Mouse (Mus musculus) cerebellum, postnatal 25 days (tissue): ENCODE measurements around the gene Lcn9.
A peak's percentile ranks its signal among the peaks of the same experiment; 100 is the strongest.
"Not testable (repeated sequence)": the region's sequence is repeated elsewhere in the genome, so short reads cannot be mapped to it uniquely, and the experiment has no call there.

Experiments
- DNase-seq, 2 experiments: peaks; one replicate each; pipeline ENCODE4 v3.0.0; 2021; ENCODE audit warnings: mixed read lengths in 2 of 2

The Lcn9 gene

DNA sequence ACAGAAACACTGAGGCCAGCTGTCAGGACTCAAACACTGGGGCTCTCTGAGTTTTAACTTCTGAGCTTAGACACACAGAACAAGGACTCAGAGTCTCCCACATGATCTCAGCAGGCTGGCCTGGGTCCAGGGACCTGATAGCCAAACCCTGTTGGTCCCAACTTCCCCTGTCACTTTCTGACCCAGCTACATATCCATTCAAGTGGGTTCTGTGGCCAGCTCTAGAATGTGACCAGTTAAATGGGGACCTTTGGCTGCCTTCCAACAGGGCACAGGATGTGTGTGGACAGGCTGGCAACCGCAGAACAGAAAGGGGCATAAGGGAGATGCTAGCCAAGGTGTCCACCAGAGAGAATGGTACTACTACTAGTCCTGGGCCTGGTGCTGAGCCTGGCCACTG, at the start of gene Lcn9:
Gene Lcn9, plus strand, starts transcription at position 348 of the 400 bp plus-strand sequence.
- peak in 1 of 2 experiments; percentile 38 for DNase-seq

DNA sequence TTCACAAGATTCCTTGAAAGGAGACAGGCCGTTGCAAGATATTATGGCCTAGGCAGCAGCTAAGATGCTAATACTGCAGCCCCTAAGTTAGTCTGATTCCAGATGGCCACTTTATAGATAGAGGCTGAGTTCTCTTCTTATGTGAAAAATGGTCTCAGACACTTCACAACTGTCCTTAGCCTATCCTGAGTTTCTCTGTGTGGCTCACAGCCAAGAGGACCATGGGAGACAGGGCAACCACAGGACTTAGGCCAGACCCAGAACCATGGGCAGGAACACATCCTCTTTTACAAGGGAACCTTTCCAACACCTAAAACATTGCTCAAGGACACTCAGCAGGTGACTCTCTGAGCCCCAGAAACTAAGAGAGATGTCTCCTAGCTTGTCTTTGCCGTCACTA, 49.4 kb upstream of the Lcn9 start:
- DNase-seq: peak; percentile 27 to 46

DNA sequence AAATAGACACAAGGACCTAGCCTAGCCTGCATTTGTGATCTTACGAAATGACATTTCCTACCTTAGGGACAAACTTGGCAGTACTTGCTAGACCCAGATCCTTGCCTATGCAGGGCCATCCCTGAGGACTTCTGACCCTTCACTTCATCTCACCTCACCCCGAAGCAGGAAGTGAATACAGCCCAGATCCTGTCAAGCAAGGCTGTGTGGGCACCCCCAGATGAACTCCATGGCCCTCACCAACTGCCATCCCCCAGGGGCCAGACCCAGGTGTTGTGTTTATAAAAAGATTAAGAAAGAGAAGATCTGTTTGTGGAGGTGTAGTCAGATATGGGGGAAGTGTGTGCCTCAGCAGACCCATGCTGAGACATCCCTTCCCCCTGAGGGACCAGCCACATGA, 48.3 kb upstream of the Lcn9 start:
- no peak for DNase-seq

DNA sequence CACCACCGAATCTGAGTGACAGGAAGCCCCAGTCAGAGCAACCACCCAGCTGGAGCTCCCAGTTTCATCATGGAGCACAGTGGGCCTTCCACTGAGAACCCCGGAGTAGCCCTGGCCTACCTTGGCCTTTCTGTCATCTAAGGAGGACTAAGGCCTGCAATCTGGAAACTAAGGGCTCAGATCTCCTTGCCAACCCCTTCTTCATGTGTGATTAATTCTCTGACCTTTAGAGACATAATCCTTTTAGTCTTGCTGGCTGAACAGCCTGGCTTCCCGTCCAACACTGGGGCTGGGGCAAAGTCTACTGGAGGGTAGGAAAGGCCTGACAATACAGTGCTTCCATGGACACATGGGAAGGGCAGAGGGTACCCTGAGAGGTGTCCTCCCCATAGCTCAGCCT, 47.0 kb upstream of the Lcn9 start:
- DNase-seq: peak in 1 of 2 experiments; percentile 19

DNA sequence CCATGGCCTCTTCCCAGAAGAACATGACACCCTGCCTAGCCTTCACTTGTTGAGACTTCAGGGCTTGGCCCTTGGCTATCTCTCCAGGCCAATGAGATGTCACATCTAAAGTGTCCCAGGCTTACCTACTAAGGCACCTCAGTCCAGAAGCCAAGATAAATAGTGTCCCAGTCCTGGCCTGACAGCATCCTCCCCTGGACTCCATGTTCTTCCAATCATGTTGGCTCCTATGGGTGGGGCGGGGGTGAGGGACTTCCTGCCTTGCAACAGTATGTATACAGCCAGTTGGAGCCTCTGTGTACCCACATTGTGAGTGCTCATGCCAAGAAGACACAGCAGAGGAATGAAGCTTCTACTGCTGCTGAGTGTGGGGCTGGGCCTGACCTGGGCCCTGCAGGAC, 46.2 kb upstream of the Lcn9 start, which contains the start of gene Lcn11:
Gene Lcn11, plus strand, starts transcription at position 301 of the 400 bp plus-strand sequence.
- DNase-seq: no peak

DNA sequence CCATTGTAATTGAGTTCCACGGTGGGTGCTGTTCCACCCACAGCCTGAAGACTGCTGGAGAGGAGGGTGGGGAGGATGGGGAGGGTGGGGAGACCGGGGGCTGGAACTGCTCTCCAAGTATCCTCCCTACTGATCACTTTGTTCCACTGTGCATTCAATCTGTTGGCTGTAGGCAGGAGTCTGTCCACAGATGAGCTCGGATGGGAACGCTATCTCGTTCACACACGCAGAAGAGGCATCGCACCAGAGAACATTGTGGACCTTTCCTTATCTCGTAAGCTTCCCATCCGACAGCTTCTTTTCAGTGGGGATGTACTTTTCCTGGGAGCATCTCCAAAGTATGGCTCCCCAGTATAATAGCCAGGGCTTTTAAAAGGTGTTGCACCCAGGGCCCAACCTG, 43.9 kb upstream of the Lcn9 start:
- DNase-seq: no peak

DNA sequence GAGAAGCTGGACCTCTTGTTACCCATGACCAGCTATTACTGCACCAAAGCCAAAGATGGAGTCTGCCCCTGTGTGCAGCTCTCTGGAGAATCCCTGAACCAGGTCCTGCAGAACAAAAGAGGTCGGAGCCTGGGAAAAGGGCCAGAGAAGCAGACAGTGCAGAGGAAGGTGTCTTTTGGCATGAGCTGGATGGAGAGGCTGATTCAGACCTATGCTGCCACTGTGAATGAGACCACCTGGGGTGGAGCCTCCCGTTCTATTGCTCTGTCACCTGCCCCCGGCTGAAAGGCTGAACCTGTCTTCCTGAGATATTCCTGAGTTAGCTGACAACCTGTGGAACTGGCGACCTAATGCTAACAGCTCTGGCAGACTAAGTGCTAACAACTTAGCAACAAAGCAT, 42.0 kb upstream of the Lcn9 start:
- peak; percentile 44 to 73 for DNase-seq

DNA sequence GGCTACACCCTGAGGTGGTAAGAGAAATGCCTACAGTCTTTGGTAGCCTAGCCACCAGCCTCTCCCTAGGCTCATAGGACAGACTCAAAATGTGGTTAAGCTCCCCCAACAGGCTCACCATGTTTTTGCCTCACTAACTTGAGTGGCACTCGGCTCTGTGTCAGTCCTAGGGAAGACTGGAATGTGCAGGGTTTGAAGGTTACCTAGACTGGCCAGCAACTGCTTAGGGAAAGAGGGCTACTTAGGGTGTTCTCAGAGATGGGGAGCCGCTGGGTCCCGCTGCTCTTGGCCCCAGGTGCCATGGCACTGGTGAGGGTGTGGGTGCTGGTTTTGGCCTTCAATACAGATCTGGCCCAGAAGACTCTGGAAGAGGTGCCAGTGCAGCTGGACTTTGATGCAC, 41.0 kb upstream of the Lcn9 start, which contains the start of gene Gm13539:
Gene Gm13539, plus strand, starts transcription at position 301 of the 400 bp plus-strand sequence.
- no peak for DNase-seq

DNA sequence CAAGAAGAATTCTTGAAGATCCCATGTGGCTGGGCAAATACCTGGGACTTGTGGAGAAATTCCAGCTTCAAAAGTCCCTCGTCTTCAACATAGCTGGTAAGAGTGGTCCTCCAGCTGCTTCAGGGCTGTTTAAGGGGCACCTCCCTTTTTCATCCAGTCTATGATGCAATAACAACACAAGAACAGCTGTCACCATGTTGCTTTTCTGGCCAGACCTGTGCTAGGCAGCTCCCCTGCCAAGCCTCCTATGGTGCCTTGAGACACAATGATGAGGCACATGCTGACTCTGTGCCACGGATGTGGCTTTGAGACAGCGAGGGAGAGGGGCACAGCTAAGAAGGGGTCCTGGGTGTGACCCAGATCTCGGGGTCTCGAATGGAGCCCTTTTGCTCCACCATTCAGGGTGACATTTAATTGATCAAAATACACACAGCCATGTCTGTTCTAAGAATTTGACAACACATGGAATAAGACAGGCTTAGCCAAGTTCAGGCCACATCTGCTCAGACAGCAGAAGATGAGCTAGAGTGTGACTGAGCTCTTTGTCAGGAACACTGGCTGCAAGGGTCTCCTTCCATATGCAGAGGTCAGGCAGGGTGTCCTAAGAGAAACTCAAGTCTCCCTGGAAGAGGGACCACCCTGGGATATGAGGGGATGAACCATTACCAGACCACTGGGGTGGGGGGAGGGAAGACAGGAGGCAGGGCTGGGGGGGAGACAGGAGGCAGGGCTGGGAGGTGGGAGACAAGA, 37.2 kb upstream of the Lcn9 start:
- no peak for DNase-seq

DNA sequence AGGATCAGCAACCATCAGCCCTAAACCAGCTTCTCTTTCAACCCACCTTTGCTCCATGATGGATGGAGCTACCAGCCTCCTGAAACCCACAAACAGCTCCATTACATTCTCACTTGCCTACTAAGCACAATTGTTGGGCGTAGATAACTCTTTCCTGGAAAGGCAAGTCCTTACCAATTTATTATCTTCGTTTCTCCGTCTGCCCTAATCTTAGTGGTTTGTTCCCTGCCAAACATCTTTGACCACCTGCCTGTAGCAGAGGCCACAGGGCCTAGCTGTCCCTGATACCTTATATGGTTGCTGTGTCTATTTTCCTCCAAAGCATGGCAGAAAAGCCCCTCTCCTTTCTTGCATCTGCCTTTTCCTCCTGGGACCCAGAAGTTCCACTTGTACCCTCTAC, 33.9 kb upstream of the Lcn9 start:
- DNase-seq: no peak

DNA sequence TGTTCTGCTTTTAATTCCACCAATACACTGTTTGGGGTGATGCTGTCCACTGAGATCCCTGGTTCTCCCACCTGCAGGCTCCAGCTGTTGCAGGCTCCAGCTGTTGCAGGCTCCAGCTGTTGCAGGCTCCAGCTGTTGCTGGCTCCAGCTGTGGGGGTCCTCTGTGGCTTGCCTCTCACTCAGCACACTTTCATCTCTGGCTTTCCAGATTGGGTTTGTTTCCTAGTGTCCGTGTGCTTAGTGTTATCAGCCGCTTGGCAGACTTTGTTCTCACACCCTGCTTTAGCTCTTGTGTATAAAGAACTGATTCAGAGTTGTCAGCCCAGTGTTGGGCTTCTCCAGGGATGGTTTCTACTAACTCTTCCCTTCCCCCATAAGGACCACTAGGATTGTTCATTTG, 25.3 kb upstream of the Lcn9 start:
- no peak for DNase-seq

DNA sequence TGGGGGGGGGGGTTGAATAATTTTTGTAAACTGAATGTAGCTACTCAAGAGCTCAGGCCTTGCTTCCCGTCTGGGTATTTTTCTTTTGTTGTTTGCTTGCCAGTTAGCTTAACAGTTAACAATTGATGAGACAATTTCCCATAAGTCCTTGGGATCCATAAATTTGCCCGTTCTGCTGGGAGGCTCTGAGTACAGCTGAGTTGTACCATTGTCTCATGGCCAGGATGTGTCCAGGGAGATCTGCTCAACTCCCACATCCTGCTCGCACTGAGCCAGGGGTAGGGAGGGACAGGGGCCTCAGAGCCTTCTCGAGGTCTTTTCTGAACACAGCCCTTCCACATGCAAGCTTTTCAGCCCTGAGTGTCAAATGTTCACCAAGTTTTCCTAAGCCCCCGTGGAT, 24.9 kb upstream of the Lcn9 start:
- no peak for DNase-seq

DNA sequence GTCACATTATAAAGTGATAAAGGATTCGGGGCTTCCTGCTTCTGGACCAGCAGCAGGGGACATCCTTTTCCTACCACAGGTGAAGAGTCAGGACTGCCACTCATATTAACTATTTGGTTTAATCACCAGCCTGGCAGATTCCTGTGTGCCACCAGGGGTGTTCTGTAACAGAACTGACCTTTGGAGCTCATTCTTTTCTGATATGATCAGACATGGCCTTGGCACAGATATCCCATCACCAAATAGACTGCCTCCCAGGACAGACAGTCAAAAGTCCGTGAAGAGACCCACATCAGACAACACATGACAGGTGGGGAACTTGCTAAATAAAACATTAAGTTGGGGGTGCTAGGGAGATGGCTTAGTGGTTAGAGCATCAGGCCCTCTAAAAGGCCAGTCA, 11.2 kb upstream of the Lcn9 start:
- DNase-seq: no peak

DNA sequence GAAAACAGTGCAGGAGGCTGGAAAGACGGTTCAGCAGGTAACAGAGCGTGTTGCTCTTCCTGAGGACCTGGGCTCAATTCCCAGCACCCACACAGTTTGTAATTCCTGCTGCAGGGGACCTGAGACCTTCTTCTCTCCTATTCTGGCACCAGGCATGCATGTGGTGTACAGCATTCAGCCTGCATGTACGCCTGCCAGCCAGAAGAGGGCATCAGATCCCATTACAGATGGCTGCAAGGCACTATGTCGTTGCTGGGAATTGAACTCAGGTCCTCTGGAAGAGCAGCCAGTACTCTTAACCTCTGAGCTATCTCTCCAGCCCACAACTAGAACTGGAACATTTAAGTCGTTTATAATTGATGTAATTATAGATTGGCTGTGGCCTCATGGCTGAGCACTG, 9.6 kb upstream of the Lcn9 start:
- DNase-seq: no peak

DNA sequence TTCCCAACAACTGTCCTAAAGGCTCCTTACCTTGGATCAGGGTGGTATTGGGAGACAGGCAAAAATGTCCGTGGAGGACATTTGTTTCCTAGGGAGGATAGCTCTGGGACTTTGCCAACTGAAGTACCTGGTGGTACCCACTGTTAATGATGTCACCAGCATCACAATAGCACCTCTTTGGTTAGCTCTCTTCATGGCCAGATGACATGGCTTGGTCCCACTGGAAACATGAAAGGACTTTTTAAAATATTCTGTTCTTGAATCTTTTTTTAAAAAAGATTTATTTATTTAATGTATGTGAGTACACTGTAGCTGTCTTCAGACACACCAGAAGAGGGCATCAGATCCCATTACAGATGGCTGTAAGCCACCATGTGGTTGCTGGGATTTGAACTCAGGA, 7.2 kb upstream of the Lcn9 start, which contains the start of gene Glt6d1:
Gene Glt6d1, minus strand, starts transcription at position 101 of the 400 bp plus-strand sequence.
- not testable (repeated sequence) for DNase-seq

DNA sequence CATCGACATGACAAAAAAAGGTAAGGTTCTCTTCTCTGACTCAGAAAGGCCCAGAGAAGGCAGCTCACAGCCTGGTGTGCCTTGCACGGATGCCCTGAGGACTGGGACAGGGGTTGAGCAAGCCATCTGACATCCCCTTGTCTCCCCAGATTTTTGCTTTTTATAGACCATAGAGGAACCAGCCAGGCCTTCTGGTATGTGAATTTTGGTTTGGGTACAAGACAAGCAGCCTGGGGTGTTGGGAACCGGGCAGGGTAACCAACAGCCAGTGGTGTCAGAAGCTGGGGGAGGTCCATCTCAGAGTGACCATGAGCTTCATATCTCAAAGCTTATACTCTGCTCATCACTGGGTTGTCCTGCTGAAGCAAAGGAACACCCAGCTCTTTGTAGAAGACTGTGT, 1.8 kb downstream of the Lcn9 start:
- DNase-seq: no peak

DNA sequence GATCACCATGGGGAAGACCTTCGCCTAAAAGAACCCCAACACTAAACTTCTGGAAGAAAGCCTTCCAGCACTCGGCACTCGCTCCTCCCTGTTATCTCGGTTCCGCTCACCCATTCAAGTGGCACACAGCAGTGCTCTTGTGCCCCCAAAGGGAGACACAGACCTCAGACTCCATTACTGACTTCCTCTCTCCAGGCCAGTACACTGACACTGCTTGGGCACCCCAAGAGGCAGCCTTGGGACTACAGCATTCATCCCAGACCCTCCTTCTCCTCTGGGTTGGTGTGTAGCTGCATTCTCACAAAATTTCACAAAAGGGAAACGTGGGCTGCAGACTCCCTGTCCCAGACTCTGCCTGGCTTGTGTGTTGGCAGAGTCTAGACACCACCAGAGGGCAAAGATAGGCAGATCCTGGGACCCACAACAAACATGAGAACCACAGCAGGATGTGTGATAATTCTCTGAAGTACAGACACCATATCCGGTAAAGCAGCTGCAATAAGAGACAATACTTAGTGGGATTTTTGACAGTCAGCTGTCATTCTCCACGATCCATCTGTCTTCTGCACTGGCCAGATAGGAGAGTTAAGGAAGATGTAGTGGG, 5.5 kb downstream of the Lcn9 start:
- no peak for DNase-seq

DNA sequence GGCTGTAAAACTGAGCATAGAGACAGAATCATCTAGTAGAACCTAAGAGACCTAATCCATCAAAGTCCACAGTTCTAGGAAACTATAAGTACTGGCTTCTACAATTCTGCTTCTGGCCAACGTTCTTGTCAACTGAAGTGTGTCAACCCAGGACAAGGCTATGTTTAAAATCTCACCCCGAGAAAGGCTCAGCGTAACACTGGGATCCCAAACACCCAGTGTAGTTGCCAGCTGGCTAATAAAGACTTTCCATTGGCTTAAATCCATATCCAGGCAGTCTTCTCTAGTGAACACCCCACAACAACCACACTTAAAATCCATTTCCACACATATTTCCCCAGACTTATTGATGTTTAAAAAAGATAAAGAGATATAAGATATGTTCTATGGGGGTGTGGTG, 7.8 kb downstream of the Lcn9 start:
- DNase-seq: no peak

DNA sequence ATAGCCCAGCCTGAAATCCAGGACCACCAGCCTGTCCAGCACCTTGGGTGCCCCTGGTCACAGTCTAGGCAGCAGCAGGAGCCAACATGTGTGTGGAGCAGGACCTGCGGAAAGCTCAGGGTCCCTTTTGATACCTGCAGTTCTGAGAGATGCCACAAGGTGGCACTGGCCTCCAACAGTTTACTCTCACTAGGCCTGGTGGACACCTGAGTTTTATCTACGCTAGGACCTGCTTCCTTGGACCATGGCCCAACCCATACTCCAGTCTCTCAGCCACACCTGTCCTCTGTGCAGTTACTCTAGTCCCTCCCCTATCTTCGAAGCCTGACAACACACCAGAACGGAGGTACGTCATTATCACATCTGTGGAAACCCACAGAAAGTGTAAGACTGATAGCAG, 13.3 kb downstream of the Lcn9 start:
- peak; percentile 91 to 92 for DNase-seq

DNA sequence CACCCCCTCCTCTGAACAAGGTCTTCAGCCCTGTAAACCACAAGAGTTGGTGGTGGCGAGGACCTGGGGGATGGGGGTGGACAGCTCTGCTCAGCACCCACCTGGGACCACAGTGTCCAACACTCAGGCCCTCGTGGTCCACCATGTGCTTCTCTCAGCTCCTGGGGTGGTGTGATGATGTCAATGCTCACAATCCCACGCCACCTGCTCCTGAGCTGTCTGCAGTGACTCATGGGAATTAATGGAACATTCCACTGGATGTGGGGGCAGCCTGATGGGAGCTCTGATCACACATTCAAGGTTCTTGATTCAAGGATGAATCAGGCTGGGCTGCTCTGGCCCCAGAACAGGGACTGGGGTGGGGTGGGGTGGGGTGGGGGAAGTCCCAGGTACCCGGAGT, 19.2 kb downstream of the Lcn9 start:
- DNase-seq: no peak

DNA sequence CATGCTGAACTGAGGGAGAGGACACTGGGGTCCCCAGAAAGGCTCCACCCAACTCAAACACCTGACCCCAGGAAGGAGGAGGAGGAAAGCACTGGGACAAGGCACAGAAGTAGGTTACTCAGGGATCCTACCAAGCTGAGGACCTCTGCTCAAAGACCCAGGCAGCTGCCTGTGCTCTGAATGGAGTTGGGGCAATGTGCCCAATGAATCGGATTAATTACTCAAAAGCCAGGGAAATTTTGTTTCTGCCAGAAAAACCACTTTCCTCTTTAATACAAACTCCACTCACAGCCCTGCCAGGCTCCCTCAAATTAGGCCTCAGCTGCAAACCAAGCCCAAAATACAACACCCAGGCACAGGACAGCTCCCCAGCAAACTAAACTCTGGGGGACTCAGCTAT, 19.8 kb downstream of the Lcn9 start:
- no peak for DNase-seq

DNA sequence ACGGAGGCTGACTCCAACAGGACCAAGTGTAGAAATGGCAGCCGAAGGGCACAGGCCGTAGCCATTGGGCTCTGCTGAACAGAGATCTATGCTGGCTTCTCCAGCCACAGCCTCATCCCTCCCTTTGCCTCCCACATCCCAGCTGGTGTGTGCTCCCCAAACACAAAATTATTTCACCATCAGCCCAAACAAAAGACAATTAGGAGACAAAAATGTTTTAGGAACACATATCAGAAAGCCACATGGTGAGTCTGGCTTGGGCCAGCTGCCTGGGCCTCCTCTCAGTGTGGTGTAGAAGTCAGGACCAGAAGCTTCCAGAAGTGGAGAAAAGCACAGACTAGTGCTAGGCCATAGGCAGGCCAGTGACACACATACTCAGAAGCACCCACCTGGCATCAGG, 21.1 kb downstream of the Lcn9 start:
- no peak for DNase-seq

DNA sequence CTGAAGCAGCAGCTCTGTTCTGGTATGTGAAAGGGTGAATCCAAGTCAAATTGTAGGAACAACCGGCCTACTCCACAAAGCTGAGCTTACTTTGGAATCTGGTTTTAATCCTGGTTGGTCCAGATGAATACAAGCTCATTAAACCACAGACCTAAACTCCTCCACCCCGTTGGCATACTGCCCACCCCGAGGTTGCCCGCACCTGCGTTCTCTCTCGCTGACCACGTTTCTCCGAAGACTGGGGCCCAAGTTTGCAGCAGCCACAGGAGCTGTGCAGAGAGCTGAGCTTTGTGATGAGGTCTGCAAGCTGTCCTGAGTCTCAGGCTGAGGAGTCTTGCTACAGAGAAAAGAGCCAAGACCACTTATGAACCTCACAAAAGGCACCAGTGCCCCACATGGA, 23.6 kb downstream of the Lcn9 start:
- DNase-seq: peak in 1 of 2 experiments; percentile 50

DNA sequence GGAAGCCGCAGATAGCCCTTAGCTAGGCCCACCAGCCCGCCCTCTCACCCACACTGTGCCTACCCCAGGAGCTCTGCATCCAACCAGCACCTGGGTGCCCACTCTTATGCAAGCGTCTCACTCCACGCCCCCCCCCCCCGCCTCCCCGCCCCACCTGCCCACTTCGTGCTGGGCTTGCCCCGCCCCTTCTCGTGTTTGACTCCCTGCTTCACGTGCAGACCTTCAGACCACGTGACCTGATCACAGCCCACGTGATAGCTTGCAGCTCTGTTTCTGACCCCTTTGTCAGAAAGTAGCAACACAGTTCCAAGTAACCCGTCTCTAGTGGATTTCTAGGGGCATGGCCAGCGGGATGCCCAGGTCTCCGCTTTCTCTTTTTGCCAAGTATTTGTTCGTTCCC, 24.3 kb downstream of the Lcn9 start, which contains the start of gene Sohlh1:
Gene Sohlh1, minus strand, starts transcription at position 23 of the 400 bp plus-strand sequence.
- no peak for DNase-seq
